Mouse (Mus musculus): ENCODE results near the gene Cstb. TPM values are rescaled to one million over a fixed set of nuclear protein-coding genes. Genes with fewer than 3 reads are reported as not detected.

Cstb gene
- polyA plus RNA-seq, 1 experiment from 2014 or later = 102 TPM

DNA sequence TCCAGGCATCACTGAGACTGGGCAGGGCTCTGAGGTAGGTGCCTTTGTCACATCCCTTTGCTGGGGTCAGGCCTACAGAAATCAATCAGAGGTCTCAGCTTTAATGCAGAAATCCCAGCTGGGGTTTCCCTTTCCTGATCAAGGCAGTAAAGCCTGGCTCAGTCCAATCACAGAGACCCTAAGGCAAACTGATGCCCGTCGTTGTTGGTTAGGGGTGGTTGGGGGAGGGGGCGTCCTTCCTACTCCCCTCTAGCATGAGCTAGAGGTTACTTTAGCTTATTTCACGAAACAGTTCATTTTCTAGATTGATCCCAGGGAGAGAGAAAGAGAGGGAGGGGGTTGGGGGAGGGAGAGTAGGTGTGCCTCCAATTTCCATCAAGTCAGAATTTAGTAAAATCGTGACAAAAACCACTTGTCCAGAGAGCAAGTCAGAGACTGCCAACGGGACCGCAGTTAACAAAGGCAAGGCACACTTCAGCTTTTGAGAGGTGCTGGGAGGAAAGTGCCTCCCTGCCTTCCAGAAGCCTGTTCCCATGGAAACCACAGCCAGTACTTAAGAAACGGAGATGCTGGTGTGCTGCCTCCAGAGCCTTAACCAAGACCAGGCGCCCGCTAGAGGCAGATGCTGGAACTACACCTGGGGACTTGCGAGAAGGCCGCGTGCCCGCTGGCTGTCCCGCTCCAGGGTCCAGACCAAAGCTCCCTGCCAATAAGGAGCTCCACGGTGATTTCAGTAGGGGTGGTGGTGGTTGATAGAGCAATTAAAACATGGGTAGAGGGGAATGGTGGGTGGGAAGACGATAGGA is 29.4 kb upstream of the Cstb start:
- Histone ChIP-seq H3K36me3 (ENCODE audit: control insufficient read depth, insufficient read depth, low read length) (peaks cover 2% of the 10 kb centered on the region; the same call in 1 of the 2 replicates), H3K9ac (ENCODE audit: low read depth, low read length) (peak overlapping the region; percentile 33), H3K4me3 (ENCODE audit: low read length) (peak overlapping the region; percentile 2; the same call in 1 of the 2 replicates), H3K27ac (ENCODE audit: low read depth, low read length) (peak overlapping the region; percentile 59), H3K4me2 (ENCODE audit: low read length) (peak overlapping the region; percentile 48), H3K27me3 (replicated peaks; ENCODE audit: control insufficient read depth, insufficient read depth, low read length) (peaks cover 9% of the 10 kb centered on the region), H3K9me3 (ENCODE audit: control insufficient read depth, low read length) (no peaks in the 10 kb centered on the region), H3K4me1 (ENCODE audit: control insufficient read depth, insufficient read depth, low read depth, low read length) (peaks cover 14% of the 10 kb centered on the region)
- peak; percentile 91 for ATAC-seq
- WGBS = 3% methylated on average over 17 of the region's 17 CpGs

DNA sequence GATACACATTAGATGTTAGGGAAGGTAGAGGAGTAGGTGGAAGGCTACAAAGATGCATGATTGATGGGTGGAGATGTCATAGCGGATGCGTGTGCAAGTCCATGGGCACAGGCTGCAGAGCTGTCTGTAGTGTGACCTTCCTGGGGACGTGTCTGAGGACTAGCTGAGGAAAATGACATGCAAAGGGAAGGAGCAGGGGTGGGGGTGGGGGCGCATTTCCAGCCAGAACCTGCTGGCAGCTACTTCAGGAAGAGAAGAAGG is 28.9 kb upstream of the Cstb start:
- Histone ChIP-seq H3K4me1 (ENCODE audit: control insufficient read depth, insufficient read depth, low read depth, low read length) (peaks cover 14% of the 10 kb centered on the region), H3K9ac (ENCODE audit: low read depth, low read length) (no peak overlapping the region), H3K9me3 (ENCODE audit: control insufficient read depth, low read length) (no peaks in the 10 kb centered on the region), H3K36me3 (ENCODE audit: control insufficient read depth, insufficient read depth, low read length) (peaks cover 8% of the 10 kb centered on the region), H3K4me2 (ENCODE audit: low read length) (peak overlapping the region; percentile 48), H3K27ac (ENCODE audit: low read depth, low read length) (no peak overlapping the region; the same call in 1 of the 2 replicates), H3K27me3 (replicated peaks; ENCODE audit: control insufficient read depth, insufficient read depth, low read length) (peaks cover 8% of the 10 kb centered on the region), H3K4me3 (ENCODE audit: low read length) (peak overlapping the region; percentile 2; the same call in 1 of the 2 replicates)
- WGBS = 49% methylated on average over 4 of the region's 4 CpGs
- peak; percentile 41 for ATAC-seq

DNA sequence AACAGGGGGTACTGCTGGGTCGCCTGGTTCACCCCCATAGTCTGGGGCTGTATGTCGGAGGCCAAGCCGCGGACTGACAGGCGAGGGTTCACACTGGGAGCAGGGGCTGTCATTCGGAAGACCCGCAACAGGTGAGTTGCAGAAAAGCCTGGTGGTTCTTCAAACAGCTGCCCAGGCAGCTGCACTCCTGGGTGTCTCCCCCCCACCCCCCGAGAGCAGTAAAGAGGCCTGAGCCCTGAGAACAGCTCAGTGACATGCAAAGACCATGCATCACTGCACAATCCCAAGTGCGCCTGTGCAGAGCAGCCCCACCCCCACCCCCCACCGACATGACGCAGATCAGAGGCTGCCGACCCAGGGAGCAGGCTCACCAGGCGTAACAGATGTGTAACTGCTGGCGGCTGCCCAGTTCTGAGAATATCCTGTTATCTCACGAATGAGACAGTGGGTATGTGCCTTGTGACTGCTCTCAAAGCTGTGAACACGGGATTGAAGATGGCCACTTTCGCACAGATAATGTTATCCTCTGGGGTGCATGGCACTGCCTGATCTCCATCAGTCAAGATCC is 26.3 kb upstream of the Cstb start:
- Histone ChIP-seq H3K27ac (ENCODE audit: low read depth, low read length) (peak overlapping the region; percentile 49), H3K4me1 (ENCODE audit: control insufficient read depth, insufficient read depth, low read depth, low read length) (peaks cover 14% of the 10 kb centered on the region), H3K36me3 (ENCODE audit: control insufficient read depth, insufficient read depth, low read length) (peaks cover 34% of the 10 kb centered on the region), H3K4me2 (ENCODE audit: low read length) (no peak overlapping the region), H3K27me3 (replicated peaks; ENCODE audit: control insufficient read depth, insufficient read depth, low read length) (no peaks in the 10 kb centered on the region), H3K9ac (ENCODE audit: low read depth, low read length) (no peak overlapping the region), H3K4me3 (ENCODE audit: low read length) (no peak overlapping the region), H3K9me3 (ENCODE audit: control insufficient read depth, low read length) (no peaks in the 10 kb centered on the region)
- 35% methylated on average over 17 of the region's 17 CpGs for WGBS
- no peak for ATAC-seq

DNA sequence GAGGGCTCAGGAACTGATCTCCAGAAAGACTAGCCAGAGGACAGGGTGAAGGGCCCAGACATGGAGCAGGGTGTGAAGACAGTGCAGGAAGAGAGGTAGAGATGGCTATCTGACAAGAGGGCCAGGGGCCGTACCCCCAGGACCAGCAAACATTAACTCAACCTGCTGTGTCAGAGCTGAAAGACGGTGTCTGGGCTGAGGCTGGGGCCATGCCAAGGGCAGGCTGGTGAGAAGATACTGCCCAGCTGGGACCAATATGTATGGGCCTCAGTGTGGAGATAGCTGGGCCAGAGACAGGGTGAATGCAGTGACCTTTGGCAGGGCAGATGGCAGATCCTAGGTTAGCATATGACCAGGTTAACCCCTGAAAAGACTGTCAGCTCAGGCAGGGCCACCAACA is 24.3 kb upstream of the Cstb start:
- H3K27me3 ChIP-seq (replicated peaks; ENCODE audit: control insufficient read depth, insufficient read depth, low read length) = no peaks in the 10 kb centered on the region
- H3K9ac ChIP-seq (ENCODE audit: low read depth, low read length) = no peak overlapping the region
- 95% methylated on average over 2 of the region's 2 CpGs for WGBS
- H3K4me1 ChIP-seq (ENCODE audit: control insufficient read depth, insufficient read depth, low read depth, low read length) = peaks cover 7% of the 10 kb centered on the region
- H3K9me3 ChIP-seq (ENCODE audit: control insufficient read depth, low read length) = no peaks in the 10 kb centered on the region
- H3K4me3 ChIP-seq (ENCODE audit: low read length) = no peak overlapping the region
- peaks cover 51% of the 10 kb centered on the region for H3K36me3 ChIP-seq (ENCODE audit: control insufficient read depth, insufficient read depth, low read length)
- no peak overlapping the region for H3K4me2 ChIP-seq (ENCODE audit: low read length)
- H3K27ac ChIP-seq (ENCODE audit: low read depth, low read length) = no peak overlapping the region
- ATAC-seq = no peak

DNA sequence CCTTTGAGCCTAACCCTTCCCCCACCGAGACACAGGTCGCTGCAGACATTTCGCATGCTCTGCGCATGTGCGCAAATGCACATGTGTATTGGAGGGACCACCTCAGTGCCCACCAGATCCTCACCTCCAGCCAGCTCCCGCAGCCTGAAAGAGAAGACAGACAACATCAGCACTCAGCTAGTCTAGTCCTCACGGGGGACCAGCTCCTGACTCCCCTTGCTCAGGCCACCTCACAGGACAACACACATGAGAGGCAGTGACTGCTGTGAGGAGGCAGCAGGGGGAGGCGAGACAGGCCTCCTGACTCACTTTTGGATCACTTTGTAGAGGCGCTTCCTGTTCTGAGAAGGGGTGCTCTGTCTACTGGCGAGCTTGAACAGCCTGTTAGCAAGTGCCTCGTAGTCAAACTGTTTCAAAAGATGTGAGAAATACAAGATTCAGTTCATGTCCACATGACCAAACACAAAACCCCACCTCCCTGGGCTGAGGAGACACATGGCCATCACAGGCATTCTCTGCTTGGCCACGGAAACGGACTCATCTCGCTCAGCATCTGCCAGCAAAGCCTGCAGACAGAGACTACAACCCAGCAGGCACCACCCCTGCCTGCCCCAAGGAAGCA is 23.1 kb upstream of the Cstb start:
- ATAC-seq = no peak
- Histone ChIP-seq H3K9ac (ENCODE audit: low read depth, low read length) (no peak overlapping the region), H3K27ac (ENCODE audit: low read depth, low read length) (no peak overlapping the region), H3K4me3 (ENCODE audit: low read length) (no peak overlapping the region), H3K9me3 (ENCODE audit: control insufficient read depth, low read length) (no peaks in the 10 kb centered on the region), H3K36me3 (ENCODE audit: control insufficient read depth, insufficient read depth, low read length) (peaks cover 64% of the 10 kb centered on the region), H3K4me2 (ENCODE audit: low read length) (no peak overlapping the region), H3K4me1 (ENCODE audit: control insufficient read depth, insufficient read depth, low read depth, low read length) (peaks cover 2% of the 10 kb centered on the region; the same call in 1 of the 2 replicates), H3K27me3 (replicated peaks; ENCODE audit: control insufficient read depth, insufficient read depth, low read length) (no peaks in the 10 kb centered on the region)
- 94% methylated on average over 14 of the region's 14 CpGs for WGBS

DNA sequence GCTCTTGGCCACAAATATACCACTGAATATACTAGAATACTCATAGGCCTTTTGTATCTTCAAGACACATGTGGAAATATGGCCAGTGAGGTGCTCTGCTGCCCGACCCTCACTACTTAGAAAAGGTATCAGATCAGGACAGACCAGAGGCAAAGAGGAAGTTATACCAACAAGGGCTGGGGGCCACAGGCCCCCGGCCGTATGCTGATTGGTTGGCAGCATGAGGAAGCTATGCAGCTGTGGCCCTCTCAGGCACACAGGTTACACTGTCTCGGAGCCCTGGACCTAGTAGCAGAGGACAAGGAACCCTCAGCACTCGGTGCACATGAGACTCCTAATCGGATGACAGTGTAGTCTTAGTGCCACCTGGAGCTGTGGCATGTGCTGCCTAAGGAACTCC is 19.3 kb upstream of the Cstb start:
- H3K4me1 ChIP-seq (ENCODE audit: control insufficient read depth, insufficient read depth, low read depth, low read length) = peaks cover under 1% of the 10 kb centered on the region

DNA sequence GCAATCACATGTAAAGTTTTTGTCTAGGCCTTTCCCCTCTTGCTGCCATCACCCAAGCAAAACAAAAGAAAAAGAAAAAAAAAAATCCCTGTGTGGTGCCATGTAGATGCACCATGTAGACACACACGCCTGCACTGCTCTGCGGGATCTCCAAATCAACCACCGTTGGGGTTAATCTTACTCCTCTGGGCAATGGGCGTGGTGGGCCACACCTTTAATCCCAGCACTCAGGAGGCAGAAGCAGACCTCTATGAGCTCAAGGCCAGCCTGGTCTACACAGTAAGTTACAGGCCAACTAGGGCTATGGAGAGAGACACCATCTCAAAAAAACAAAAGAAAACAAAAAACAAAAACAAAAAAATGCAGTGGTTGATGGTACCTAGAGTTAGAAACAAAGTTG is 18.3 kb upstream of the Cstb start:
- Histone ChIP-seq H3K4me3 (ENCODE audit: low read length) (no peak overlapping the region), H3K36me3 (ENCODE audit: control insufficient read depth, insufficient read depth, low read length) (peaks cover 69% of the 10 kb centered on the region), H3K27ac (ENCODE audit: low read depth, low read length) (no peak overlapping the region), H3K27me3 (replicated peaks; ENCODE audit: control insufficient read depth, insufficient read depth, low read length) (no peaks in the 10 kb centered on the region), H3K4me2 (ENCODE audit: low read length) (no peak overlapping the region), H3K4me1 (ENCODE audit: control insufficient read depth, insufficient read depth, low read depth, low read length) (peaks cover 9% of the 10 kb centered on the region), H3K9ac (ENCODE audit: low read depth, low read length) (no peak overlapping the region), H3K9me3 (ENCODE audit: control insufficient read depth, low read length) (no peaks in the 10 kb centered on the region)
- 96% methylated on average over 4 of the region's 4 CpGs for WGBS
- ATAC-seq = no peak

More for the DNA sequence above, 19.3 kb upstream of the Cstb start:
- no peaks in the 10 kb centered on the region for H3K9me3 ChIP-seq (ENCODE audit: control insufficient read depth, low read length)
- ATAC-seq = no peak
- no peaks in the 10 kb centered on the region for H3K27me3 ChIP-seq (replicated peaks; ENCODE audit: control insufficient read depth, insufficient read depth, low read length)
- 97% methylated on average over 6 of the region's 6 CpGs for WGBS
- no peak overlapping the region for H3K4me3 ChIP-seq (ENCODE audit: low read length)
- H3K9ac ChIP-seq (ENCODE audit: low read depth, low read length) = no peak overlapping the region
- peaks cover 79% of the 10 kb centered on the region for H3K36me3 ChIP-seq (ENCODE audit: control insufficient read depth, insufficient read depth, low read length)
- H3K27ac ChIP-seq (ENCODE audit: low read depth, low read length) = no peak overlapping the region
- no peak overlapping the region for H3K4me2 ChIP-seq (ENCODE audit: low read length)

DNA sequence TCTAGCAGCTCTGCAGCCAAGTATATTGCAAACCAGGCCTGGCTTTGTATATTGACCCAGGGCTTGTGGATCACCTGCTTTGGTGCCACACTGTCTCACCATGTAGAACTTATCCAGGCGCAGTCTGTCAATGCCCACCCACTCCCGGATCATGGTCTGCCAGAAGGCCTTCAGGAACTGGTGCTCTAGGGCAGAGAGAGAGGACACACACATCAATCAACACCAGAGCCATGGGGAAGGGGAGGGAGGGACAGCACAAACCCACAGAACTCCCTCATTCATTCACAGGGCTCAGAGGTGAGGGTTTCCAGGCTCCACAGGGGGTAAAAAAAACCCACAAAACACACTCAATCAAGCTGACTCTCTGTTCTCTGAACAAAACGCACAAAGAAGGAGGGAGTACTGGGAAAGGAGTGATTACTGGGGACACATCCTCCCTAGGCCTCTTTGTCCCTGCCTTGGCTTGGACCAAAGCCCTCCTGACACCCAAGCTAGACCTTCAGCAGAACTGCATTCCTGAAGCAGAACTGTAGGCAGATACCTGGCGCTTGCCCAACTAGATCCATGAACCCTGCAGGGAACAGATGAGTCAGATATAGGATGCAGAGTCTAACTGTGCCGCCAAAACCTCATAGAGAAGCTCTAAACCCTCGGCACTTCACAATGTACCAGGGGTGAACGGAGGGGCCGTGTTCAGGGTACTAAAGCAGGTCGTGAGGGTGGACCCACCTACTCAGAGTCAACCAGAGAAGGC is 16.3 kb upstream of the Cstb start:
- Histone ChIP-seq H3K9ac (ENCODE audit: low read depth, low read length) (no peak overlapping the region), H3K4me3 (ENCODE audit: low read length) (no peak overlapping the region), H3K9me3 (ENCODE audit: control insufficient read depth, low read length) (no peaks in the 10 kb centered on the region), H3K27ac (ENCODE audit: low read depth, low read length) (no peak overlapping the region), H3K27me3 (replicated peaks; ENCODE audit: control insufficient read depth, insufficient read depth, low read length) (no peaks in the 10 kb centered on the region), H3K4me2 (ENCODE audit: low read length) (no peak overlapping the region), H3K36me3 (ENCODE audit: control insufficient read depth, insufficient read depth, low read length) (peaks cover 49% of the 10 kb centered on the region), H3K4me1 (ENCODE audit: control insufficient read depth, insufficient read depth, low read depth, low read length) (peaks cover 9% of the 10 kb centered on the region)
- WGBS = 83% methylated on average over 9 of the region's 9 CpGs
- no peak for ATAC-seq

DNA sequence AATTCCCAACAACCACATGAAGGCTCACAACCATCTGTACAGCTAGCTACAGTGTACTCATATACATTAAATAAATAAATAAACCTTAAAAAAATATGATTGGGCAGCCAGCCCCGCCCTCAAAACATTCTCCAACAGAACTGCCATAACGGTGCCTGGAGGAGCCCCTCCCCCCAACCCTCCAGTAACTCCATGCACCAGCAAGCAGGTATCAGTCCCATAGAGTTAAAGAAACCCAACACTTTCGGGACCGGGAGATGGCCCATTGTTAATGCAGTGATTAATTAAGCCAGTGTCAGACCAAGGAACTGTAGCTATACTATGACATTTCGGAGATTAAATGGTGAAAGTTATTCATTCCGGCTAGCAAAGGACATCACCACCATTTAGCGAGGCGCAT is 13.6 kb upstream of the Cstb start:
- WGBS = 13% methylated on average over 8 of the region's 8 CpGs

More for the DNA sequence above, 13.6 kb upstream of the Cstb start:
- peak overlapping the region; percentile 96 for H3K9ac ChIP-seq (ENCODE audit: low read depth, low read length)
- peak overlapping the region; percentile 80 for H3K4me2 ChIP-seq (ENCODE audit: low read length)
- peaks cover 9% of the 10 kb centered on the region for H3K4me1 ChIP-seq (ENCODE audit: control insufficient read depth, insufficient read depth, low read depth, low read length)
- peak overlapping the region; percentile 99 for H3K4me3 ChIP-seq (ENCODE audit: low read length)
- no peaks in the 10 kb centered on the region for H3K9me3 ChIP-seq (ENCODE audit: control insufficient read depth, low read length)
- H3K27ac ChIP-seq (ENCODE audit: low read depth, low read length) = peak overlapping the region; percentile 93
- H3K36me3 ChIP-seq (ENCODE audit: control insufficient read depth, insufficient read depth, low read length) = peaks cover 24% of the 10 kb centered on the region
- ATAC-seq = 0 out of 2 replicates have a peak, but pooled peaks have one; percentile 2
- H3K27me3 ChIP-seq (replicated peaks; ENCODE audit: control insufficient read depth, insufficient read depth, low read length) = no peaks in the 10 kb centered on the region

Measured in hindbrain, embryonic 16.5 days (tissue).